Mouse (Mus musculus): ENCODE measurements around the gene Snx27.

GRCm38 (mm10) chr3:94587962-94588361 is 5.4 kb upstream of the Snx27 start:
- no peak for TF ChIP-seq GATA1 (IDR thresholded peaks at IDR 0.05; ENCODE audit: borderline replicate concordance, low read length)
- TF ChIP-seq FLI1 (IDR thresholded peaks at IDR 0.05; ENCODE audit: low read length): no peak
